Mouse (Mus musculus) kidney, embryonic 16.5 days (tissue): ENCODE data around the gene Ubiad1. TPM values are rescaled to one million over a fixed set of nuclear protein-coding genes. Genes with fewer than 3 reads are reported as not detected.

Experiments
- ATAC-seq: fragments of 200-750 bp; cut with Nextera tagmentation; 2 replicates; pipeline ENCODE4 v1.8.0; 2017; ENCODE audit warnings: moderate TSS enrichment; ENCODE audit not compliant: low FRiP score, low TSS enrichment
- H3K27ac ChIP-seq: fragments of 300-500 bp; sonication (generic); 2 replicates; pipeline ENCODE4 v1.5.1; 2014; ENCODE audit warnings: low read length
- H3K27me3 ChIP-seq: fragments of 300-500 bp; sonication (generic); 2 replicates; pipeline ENCODE4 v1.6.1; 2014; ENCODE audit warnings: low read length, control low read depth, mixed read lengths; ENCODE audit not compliant: insufficient read depth
- H3K36me3 ChIP-seq: fragments of 300-500 bp; sonication (generic); 2 replicates; pipeline ENCODE4 v1.6.1; 2014; ENCODE audit warnings: low read length, control low read depth, mixed read lengths; ENCODE audit not compliant: insufficient read depth
- H3K4me1 ChIP-seq: fragments of 300-500 bp; sonication (generic); 2 replicates; pipeline ENCODE4 v1.6.1; 2014; ENCODE audit warnings: low read length, control low read depth, mixed read lengths; ENCODE audit not compliant: insufficient read depth
- H3K4me2 ChIP-seq: fragments of 300-500 bp; sonication (generic); replicated peaks from 2 replicates; pipeline ENCODE4 v1.6.1; 2014; ENCODE audit warnings: low read depth, low read length
- H3K4me3 ChIP-seq: fragments of 300-500 bp; sonication (generic); 2 replicates; pipeline ENCODE4 v1.5.1; 2014; ENCODE audit warnings: mild to moderate bottlenecking, low read length
- H3K9ac ChIP-seq: fragments of 300-500 bp; sonication (generic); replicated peaks from 2 replicates; pipeline ENCODE4 v1.6.1; 2014; ENCODE audit warnings: low read length
- H3K9me3 ChIP-seq: fragments of 300-500 bp; sonication (generic); 2 replicates; pipeline ENCODE4 v1.6.1; 2016; ENCODE audit warnings: low read length, control low read depth
- WGBS: fragments of 180-500 bp; shearing (Covaris S2); extraction: QIAGEN DNeasy Blood & Tissue Kit; methylation state at CpG from one replicate; pipeline ENCODE4 v1.1.7; 2014; 5-methylcytosine and 5-hydroxymethylcytosine counted together
- polyA plus RNA-seq: library from polyadenylated mRNA; unstranded; fragments of >200 nt; fragmentation: Nextera tagmentation; extraction: Ambion mirVana; gene quantifications from 2 replicates; pipeline ENCODE4 v1.2.1, GENCODE M21; 2015

Gene Ubiad1
- polyA plus RNA-seq, 1 experiment from 2014 or later = 32.7 TPM

DNA sequence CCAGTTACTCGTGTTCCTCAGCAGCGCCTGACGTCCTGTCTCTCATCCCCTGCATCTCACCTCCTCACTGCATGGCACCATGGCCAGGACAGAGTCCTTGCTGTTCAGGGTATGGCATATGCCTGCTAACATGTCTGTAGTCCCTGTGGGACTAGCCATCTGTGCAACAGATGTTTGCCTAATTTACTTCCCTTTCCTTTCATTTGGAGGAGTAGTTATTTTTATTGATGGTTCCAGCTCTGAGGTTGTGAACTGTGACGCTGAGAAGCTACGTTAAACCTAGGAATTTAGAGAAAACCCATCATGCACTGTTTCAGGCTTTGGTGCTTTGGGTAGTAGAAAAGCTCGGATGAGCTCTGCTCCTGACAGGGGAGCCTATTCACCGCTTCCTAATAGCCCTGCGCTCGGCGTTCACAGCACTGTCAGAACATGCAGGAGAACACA, 26.8 kb upstream of the Ubiad1 start:
- peaks cover 77% of the 10 kb centered on the region for H3K36me3 ChIP-seq
- 65% methylated on average over 10 of the region's 10 CpGs for WGBS
- H3K4me3 ChIP-seq = no peak overlapping the region
- no peak overlapping the region for H3K9ac ChIP-seq
- H3K27me3 ChIP-seq = no peaks in the 10 kb centered on the region
- no peak overlapping the region for H3K27ac ChIP-seq
- no peak for ATAC-seq
- no peaks in the 10 kb centered on the region for H3K9me3 ChIP-seq
- H3K4me2 ChIP-seq = no peak overlapping the region
- H3K4me1 ChIP-seq = no peaks in the 10 kb centered on the region

GRCm38 (mm10) chr4:148469487-148470252, 25.1 kb upstream of the Ubiad1 start:
- H3K9me3 ChIP-seq = no peaks in the 10 kb centered on the region
- H3K9ac ChIP-seq = no peak overlapping the region
- 0 out of 2 replicates have a peak, but pooled peaks have one; percentile 36 for ATAC-seq
- no peak overlapping the region for H3K4me3 ChIP-seq
- no peak overlapping the region for H3K27ac ChIP-seq
- WGBS = 76% methylated on average over 11 of the region's 11 CpGs
- H3K36me3 ChIP-seq = peaks cover 81% of the 10 kb centered on the region
- H3K4me1 ChIP-seq = no peaks in the 10 kb centered on the region
- H3K4me2 ChIP-seq = no peak overlapping the region
- no peaks in the 10 kb centered on the region for H3K27me3 ChIP-seq

DNA sequence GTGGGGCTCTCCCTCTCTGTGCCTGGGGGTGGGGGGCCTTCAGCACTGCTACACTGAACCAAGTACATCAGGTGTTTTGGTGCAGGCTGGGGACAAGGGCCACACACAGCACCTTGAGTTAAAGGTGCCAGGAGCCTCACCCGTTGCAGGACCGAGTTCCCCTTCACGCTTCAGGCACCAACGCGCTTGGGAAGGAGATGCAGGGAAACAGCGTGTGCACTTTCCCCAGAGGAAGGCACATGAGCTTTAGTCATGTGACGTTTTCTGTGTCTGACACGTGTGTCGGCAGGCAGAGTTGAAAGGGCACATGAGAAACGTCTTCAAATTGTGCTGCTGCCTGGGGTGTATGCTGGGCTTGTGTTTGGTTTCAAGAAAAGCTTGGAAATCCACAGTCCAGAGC, 23.8 kb upstream of the Ubiad1 start:
- Histone ChIP-seq H3K36me3 (peaks cover 91% of the 10 kb centered on the region), H3K9me3 (no peaks in the 10 kb centered on the region), H3K9ac (no peak overlapping the region), H3K4me3 (no peak overlapping the region), H3K4me2 (no peak overlapping the region), H3K27ac (no peak overlapping the region), H3K4me1 (no peaks in the 10 kb centered on the region), H3K27me3 (no peaks in the 10 kb centered on the region)
- no peak for ATAC-seq
- WGBS = 89% methylated on average over 10 of the region's 10 CpGs

DNA sequence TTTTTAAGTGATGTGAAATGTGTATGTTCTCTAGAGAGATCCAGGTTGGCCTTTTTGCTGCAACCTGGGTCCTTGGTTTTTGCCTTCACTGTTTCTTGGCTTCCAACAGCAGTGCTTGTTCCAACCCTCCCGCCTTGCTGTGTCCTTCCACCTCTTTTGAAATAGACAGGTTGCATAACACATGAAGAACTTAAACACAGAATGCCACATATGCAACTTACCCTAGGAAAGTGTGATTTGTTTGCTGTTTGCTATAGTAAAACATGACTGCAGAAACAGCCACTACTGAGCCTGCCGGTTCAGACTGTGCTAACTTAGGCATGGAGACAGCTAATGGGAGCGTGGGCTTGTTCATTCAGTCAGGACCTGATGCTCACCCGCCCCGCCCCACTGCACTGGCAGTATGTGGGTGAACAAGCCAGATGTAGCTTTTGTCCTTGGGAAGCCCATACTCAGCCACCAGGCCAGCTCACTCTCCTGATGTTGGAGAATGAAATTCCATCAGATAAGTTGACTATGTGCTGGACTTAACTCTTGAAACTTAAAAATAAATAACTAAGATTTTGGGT, 22.0 kb upstream of the Ubiad1 start:
- no peak overlapping the region for H3K4me2 ChIP-seq
- H3K36me3 ChIP-seq = peaks cover 88% of the 10 kb centered on the region
- no peak overlapping the region for H3K4me3 ChIP-seq
- H3K9me3 ChIP-seq = no peaks in the 10 kb centered on the region
- no peak overlapping the region for H3K27ac ChIP-seq
- ATAC-seq = no peak
- H3K27me3 ChIP-seq = no peaks in the 10 kb centered on the region
- WGBS = 91% methylated on average over 5 of the region's 5 CpGs
- H3K9ac ChIP-seq = no peak overlapping the region
- no peaks in the 10 kb centered on the region for H3K4me1 ChIP-seq

DNA sequence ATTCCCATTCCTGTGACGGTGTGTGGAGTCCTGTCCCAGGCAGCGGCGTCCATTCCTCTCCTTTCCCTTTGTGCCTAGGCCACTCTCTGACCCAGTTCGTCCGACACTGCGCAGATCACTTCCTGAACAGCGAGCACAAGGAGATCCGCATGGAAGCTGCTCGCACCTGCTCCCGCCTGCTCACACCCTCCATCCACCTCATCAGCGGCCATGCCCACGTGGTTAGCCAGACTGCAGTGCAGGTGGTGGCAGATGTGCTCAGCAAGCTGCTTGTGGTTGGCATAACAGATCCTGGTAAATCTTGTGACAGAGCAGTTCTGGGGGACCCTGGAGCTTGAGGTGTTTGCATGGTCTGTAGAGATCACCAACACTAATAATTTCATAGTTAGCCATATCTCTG, 20.3 kb upstream of the Ubiad1 start:
- Histone ChIP-seq H3K9ac (no peak overlapping the region), H3K9me3 (no peaks in the 10 kb centered on the region), H3K4me3 (no peak overlapping the region), H3K4me1 (no peaks in the 10 kb centered on the region), H3K4me2 (no peak overlapping the region), H3K36me3 (peaks cover 82% of the 10 kb centered on the region), H3K27ac (no peak overlapping the region), H3K27me3 (no peaks in the 10 kb centered on the region)
- no peak for ATAC-seq
- 94% methylated on average over 12 of the region's 12 CpGs for WGBS

GRCm38 (mm10) chr4:148464301-148464700, 19.7 kb upstream of the Ubiad1 start:
- Histone ChIP-seq H3K4me2 (no peak overlapping the region), H3K27ac (no peak overlapping the region), H3K9me3 (no peaks in the 10 kb centered on the region), H3K36me3 (peaks cover 82% of the 10 kb centered on the region), H3K4me1 (no peaks in the 10 kb centered on the region), H3K4me3 (no peak overlapping the region), H3K9ac (no peak overlapping the region), H3K27me3 (no peaks in the 10 kb centered on the region)
- 93% methylated on average over 12 of the region's 12 CpGs for WGBS
- ATAC-seq = no peak

DNA sequence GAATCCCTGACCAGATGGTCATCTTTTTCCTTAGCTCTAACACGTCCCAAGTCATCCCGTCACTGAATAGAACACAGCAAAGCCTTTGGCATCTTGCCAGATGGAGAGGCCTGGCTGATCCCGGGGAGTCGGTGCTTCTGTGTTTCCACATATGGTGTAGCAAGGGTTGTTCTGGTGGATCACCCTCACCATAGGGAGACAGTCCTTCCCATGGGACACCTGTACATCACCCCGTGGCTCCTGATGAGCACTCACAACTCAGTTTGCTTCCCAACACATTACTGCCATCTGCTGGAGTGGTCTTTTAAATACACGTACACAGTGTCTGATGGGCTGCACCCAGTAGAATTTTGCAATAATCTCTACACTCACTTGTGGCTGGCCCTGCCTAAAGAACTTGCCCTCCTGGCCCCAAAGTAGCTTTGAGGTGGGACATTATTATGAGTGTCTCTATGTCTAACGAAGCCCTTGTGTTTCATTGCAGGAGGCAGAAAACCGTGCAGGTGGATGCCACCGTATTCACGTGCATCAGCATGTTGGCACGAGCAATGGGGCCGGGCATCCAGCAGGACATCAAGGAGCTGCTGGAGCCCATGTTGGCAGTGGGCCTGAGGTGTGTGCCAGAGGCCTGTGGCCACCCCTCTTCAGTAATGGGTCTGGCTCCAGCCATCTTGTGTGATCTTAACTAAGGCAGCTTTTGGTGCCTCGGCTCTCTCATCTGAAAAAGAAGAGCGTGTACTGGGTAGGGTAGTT, 18.8 kb upstream of the Ubiad1 start:
- no peaks in the 10 kb centered on the region for H3K9me3 ChIP-seq
- H3K4me1 ChIP-seq = no peaks in the 10 kb centered on the region
- no peaks in the 10 kb centered on the region for H3K27me3 ChIP-seq
- ATAC-seq = no peak
- peaks cover 81% of the 10 kb centered on the region for H3K36me3 ChIP-seq
- no peak overlapping the region for H3K9ac ChIP-seq
- WGBS = 77% methylated on average over 14 of the region's 14 CpGs
- H3K4me3 ChIP-seq = no peak overlapping the region
- H3K4me2 ChIP-seq = no peak overlapping the region
- H3K27ac ChIP-seq = no peak overlapping the region

DNA sequence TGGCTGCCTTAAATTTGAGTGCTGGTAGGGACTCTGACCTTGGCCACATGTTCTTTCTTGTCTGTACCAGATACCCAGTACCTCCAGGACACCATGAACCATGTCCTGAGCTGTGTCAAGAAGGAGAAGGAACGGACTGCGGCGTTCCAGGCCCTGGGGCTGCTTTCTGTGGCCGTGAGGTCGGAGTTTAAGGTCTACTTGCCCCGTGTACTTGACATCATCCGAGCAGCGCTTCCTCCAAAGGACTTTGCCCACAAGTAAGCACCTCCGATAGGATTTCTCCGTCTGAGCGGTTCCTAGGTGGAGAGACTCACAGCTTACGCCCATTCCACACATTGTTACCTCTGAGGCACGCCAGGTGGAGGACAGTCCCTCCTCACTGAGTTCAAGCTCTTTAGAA, 18.1 kb upstream of the Ubiad1 start:
- 93% methylated on average over 13 of the region's 13 CpGs for WGBS
- no peak overlapping the region for H3K4me2 ChIP-seq
- ATAC-seq = no peak

DNA sequence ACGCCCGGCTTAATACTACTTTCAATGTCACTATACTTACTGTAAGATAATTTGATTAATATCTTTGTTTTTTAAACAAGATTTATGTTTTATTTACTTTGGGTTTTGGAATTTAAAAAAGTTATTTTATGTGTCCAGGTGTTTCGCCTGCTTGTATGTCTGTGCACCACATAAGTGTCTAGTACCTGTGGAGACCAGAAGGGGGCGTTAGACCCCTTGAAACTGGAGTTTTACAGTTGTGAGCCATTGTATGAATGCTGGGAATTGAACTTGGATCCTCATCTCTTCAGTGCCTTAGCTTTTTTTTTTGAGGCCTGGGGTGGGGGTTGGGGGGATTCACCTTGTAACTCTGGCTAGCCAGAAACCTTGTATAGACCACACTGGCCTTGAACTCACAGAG, 17.2 kb upstream of the Ubiad1 start:
- no peaks in the 10 kb centered on the region for H3K4me1 ChIP-seq
- ATAC-seq = no peak
- H3K4me2 ChIP-seq = no peak overlapping the region
- WGBS = 83% methylated on average over 4 of the region's 4 CpGs
- no peaks in the 10 kb centered on the region for H3K27me3 ChIP-seq
- no peak overlapping the region for H3K27ac ChIP-seq
- peaks cover 85% of the 10 kb centered on the region for H3K36me3 ChIP-seq
- H3K9me3 ChIP-seq = no peaks in the 10 kb centered on the region
- H3K9ac ChIP-seq = no peak overlapping the region
- no peak overlapping the region for H3K4me3 ChIP-seq

More for the DNA sequence above, 18.1 kb upstream of the Ubiad1 start:
- H3K9me3 ChIP-seq = no peaks in the 10 kb centered on the region
- no peaks in the 10 kb centered on the region for H3K4me1 ChIP-seq
- H3K27me3 ChIP-seq = no peaks in the 10 kb centered on the region
- H3K36me3 ChIP-seq = peaks cover 81% of the 10 kb centered on the region
- H3K27ac ChIP-seq = no peak overlapping the region
- H3K4me3 ChIP-seq = no peak overlapping the region
- no peak overlapping the region for H3K9ac ChIP-seq
